In genomic region chr2:148679346-148679745, GRCm38 (mm10) we compare ENCODE assay signal across 8 mouse cellular contexts. TPM values are rescaled to one million over a fixed set of nuclear protein-coding genes. Genes with fewer than 3 reads are reported as not detected.
A peak's percentile ranks its signal among the peaks of the same experiment; 100 is the strongest.
DNase-seq lines count a peak whose midpoint lies in the region; ATAC-seq and TF ChIP-seq lines count a peak whose summit lies in the region.

No protein-coding gene starts in this region.

- H3K9ac ChIP-seq in heart, adult 2 months (ENCODE audit: low read depth, low read length) = peak overlapping the region; percentile 47
- peak overlapping the region; percentile 45 for H3K9ac ChIP-seq in midbrain, embryonic 12.5 days (replicated peaks)
- H3K9ac ChIP-seq in stomach, postnatal 0 days (ENCODE audit: low read length) = no peak overlapping the region

- peaks cover 42% of the 10 kb centered on the region for H3K36me3 ChIP-seq in embryonic facial prominence, embryonic 10.5 days (replicated peaks)
- peaks cover 8% of the 10 kb centered on the region for H3K36me3 ChIP-seq in heart, adult 2 months (ENCODE audit: control insufficient read depth, insufficient read depth, low read length)
- H3K36me3 ChIP-seq in kidney, adult 2 months (ENCODE audit: control insufficient read depth, insufficient read depth, low read length) = no peaks in the 10 kb centered on the region; the same call in 1 of the 2 replicates
- peaks cover 37% of the 10 kb centered on the region for H3K36me3 ChIP-seq in midbrain, embryonic 12.5 days
- H3K36me3 ChIP-seq in stomach, postnatal 0 days (ENCODE audit: control insufficient read depth, insufficient read depth, low read length) = peaks cover 4% of the 10 kb centered on the region; the same call in 1 of the 2 replicates

- ATAC-seq in midbrain, embryonic 12.5 days (ENCODE audit: low FRiP score, low read depth) = peak; percentile 20
- ATAC-seq in stomach, postnatal 0 days (ENCODE audit: low FRiP score, low TSS enrichment) = peak; percentile 74

- H3K4me3 ChIP-seq in embryonic facial prominence, embryonic 10.5 days = peak overlapping the region; percentile 59
- no peak overlapping the region for H3K4me3 ChIP-seq in heart, adult 2 months
- H3K4me3 ChIP-seq in kidney, adult 2 months (ENCODE audit: insufficient read depth, low read depth, low read length) = peak overlapping the region; percentile 43
- peak overlapping the region; percentile 23 for H3K4me3 ChIP-seq in midbrain, embryonic 12.5 days
- peak overlapping the region; percentile 12; the same call in 1 of the 2 replicates for H3K4me3 ChIP-seq in stomach, postnatal 0 days (ENCODE audit: low read depth, low read length)

- WGBS in embryonic facial prominence, embryonic 10.5 days = under 1% methylated on average over 9 of the region's 9 CpGs
- 5% methylated on average over 9 of the region's 9 CpGs for WGBS in heart, adult 2 months
- 11% methylated on average over 9 of the region's 9 CpGs for WGBS in kidney, adult 2 months
- 3% methylated on average over 9 of the region's 9 CpGs for WGBS in midbrain, embryonic 12.5 days
- 5% methylated on average over 9 of the region's 9 CpGs for WGBS in stomach, postnatal 0 days

- H3K27ac ChIP-seq in embryonic facial prominence, embryonic 10.5 days (replicated peaks) = peak overlapping the region; percentile 89
- H3K27ac ChIP-seq in heart, adult 2 months = peak overlapping the region; percentile 44
- peak overlapping the region; percentile 93 for H3K27ac ChIP-seq in kidney, adult 2 months (ENCODE audit: insufficient read depth, low read depth, low read length)
- peak overlapping the region; percentile 89 for H3K27ac ChIP-seq in midbrain, embryonic 12.5 days (replicated peaks)
- H3K27ac ChIP-seq in stomach, postnatal 0 days (replicated peaks) = peak overlapping the region; percentile 96

- DNase-seq in ZHBTc4 (ENCODE audit: low read depth, low spot score) = peak; percentile 92
- DNase-seq in embryonic facial prominence, embryonic 10.5 days (ENCODE audit: low spot score) = peak; percentile 81
- peak; percentile 55 to 72 for DNase-seq in heart, adult 2 months
- peak; percentile 90 for DNase-seq in kidney, adult 2 months
- peak; percentile 29 for DNase-seq in left cerebral cortex, postnatal 4 days
- peak; percentile 88 for DNase-seq in stomach, postnatal 0 days (ENCODE audit: low spot score)
- DNase-seq in spleen, postnatal 4 days (ENCODE audit: low spot score in 2 of 2) = no peak

- TF ChIP-seq CTCF in heart, adult 2 months (IDR thresholded peaks at IDR 0.05) = no peak
- TF ChIP-seq CTCF in kidney, adult 2 months (conservative IDR thresholded peaks at IDR 0.05; ENCODE audit: insufficient read depth, insufficient read length, low read depth, low read length) = no peak
- TF ChIP-seq CTCF in stomach, postnatal 0 days (IDR thresholded peaks at IDR 0.05; ENCODE audit: low read depth) = no peak

- no peaks in the 10 kb centered on the region for H3K27me3 ChIP-seq in embryonic facial prominence, embryonic 10.5 days (replicated peaks; ENCODE audit: low read depth, poor library complexity, severe bottlenecking)
- no peaks in the 10 kb centered on the region for H3K27me3 ChIP-seq in heart, adult 2 months (ENCODE audit: control insufficient read depth, insufficient read depth, low read length)
- H3K27me3 ChIP-seq in kidney, adult 2 months (replicated peaks; ENCODE audit: control insufficient read depth, insufficient read depth, low read length) = no peaks in the 10 kb centered on the region
- H3K27me3 ChIP-seq in midbrain, embryonic 12.5 days = no peaks in the 10 kb centered on the region
- H3K27me3 ChIP-seq in stomach, postnatal 0 days (ENCODE audit: control insufficient read depth, insufficient read depth, low read length) = no peaks in the 10 kb centered on the region

- peak overlapping the region; percentile 79 for H3K4me2 ChIP-seq in midbrain, embryonic 12.5 days (replicated peaks)
- peak overlapping the region; percentile 45 for H3K4me2 ChIP-seq in stomach, postnatal 0 days (replicated peaks; ENCODE audit: low read depth)

- no peaks in the 10 kb centered on the region for H3K79me2 ChIP-seq in heart, adult 2 months (replicated peaks; ENCODE audit: control insufficient read depth, insufficient read depth, low read length)

- intact Hi-C loops in heart, adult 2 months (cut with DNase I) = no loop called here
- intact Hi-C loops in left cerebral cortex, postnatal 4 days (cut with DNase I) = no loop called here

- H3K9me3 ChIP-seq in embryonic facial prominence, embryonic 10.5 days = no peaks in the 10 kb centered on the region
- H3K9me3 ChIP-seq in midbrain, embryonic 12.5 days = no peaks in the 10 kb centered on the region
- H3K9me3 ChIP-seq in stomach, postnatal 0 days (ENCODE audit: control insufficient read depth, low read length) = no peaks in the 10 kb centered on the region

- H3K4me1 ChIP-seq in embryonic facial prominence, embryonic 10.5 days = peaks cover 61% of the 10 kb centered on the region
- peaks cover 7% of the 10 kb centered on the region for H3K4me1 ChIP-seq in heart, adult 2 months (ENCODE audit: control insufficient read depth, insufficient read depth, low read length)
- peaks cover 9% of the 10 kb centered on the region; the same call in 1 of the 2 replicates for H3K4me1 ChIP-seq in kidney, adult 2 months (ENCODE audit: control insufficient read depth, insufficient read depth, low read length)
- H3K4me1 ChIP-seq in midbrain, embryonic 12.5 days = peaks cover 44% of the 10 kb centered on the region
- peaks cover 7% of the 10 kb centered on the region for H3K4me1 ChIP-seq in stomach, postnatal 0 days (replicated peaks; ENCODE audit: control insufficient read depth, insufficient read depth)

- TF ChIP-seq POLR2A in heart, adult 2 months (IDR thresholded peaks at IDR 0.05; ENCODE audit: insufficient read depth, low read depth, low read length) = peak; percentile 71
- TF ChIP-seq POLR2A in kidney, adult 2 months (IDR thresholded peaks at IDR 0.05; ENCODE audit: low read depth, low read length) = peak; percentile 9

- no peak for TF ChIP-seq EP300 in heart, adult 2 months (IDR thresholded peaks at IDR 0.05; ENCODE audit: insufficient read depth, low read depth, low read length)
- no peak for TF ChIP-seq EP300 in stomach, postnatal 0 days (optimal IDR thresholded peaks at IDR 0.05)

RNA-seq across cellular contexts. Expression of gene Gzf1, which starts 1.5 kb away (rescaled TPM):
- polyA plus RNA-seq in embryonic facial prominence, embryonic 10.5 days (2016; fragmentation: Nextera tagmentation; extraction: Ambion mirVana) = 25.6 and 28.1 TPM in 2 replicates
- 10 to 100 TPM; 22.0 to 24.0 TPM for total RNA-seq in heart, adult 2 months (2021)
- 8.0 and 12.5 TPM in 2 replicates for polyA plus RNA-seq in heart, adult 2 months (2012; rRNA removed)
- 10.1 and 12.0 TPM in 2 replicates for polyA plus RNA-seq in kidney, adult 2 months (2012; rRNA removed)
- total RNA-seq in left cerebral cortex, postnatal 4 days (2021) = 10 to 100 TPM; 21.2 to 21.6 TPM
- 22.1 and 23.6 TPM in 2 replicates for polyA plus RNA-seq in midbrain, embryonic 12.5 days (2016; fragmentation: Nextera tagmentation; extraction: Ambion mirVana)
- 8.0 and 9.4 TPM in 2 replicates for polyA plus RNA-seq in stomach, postnatal 0 days (2015; fragmentation: Nextera tagmentation; extraction: Ambion mirVana)

RNA-seq across cellular contexts. Expression of gene Nxt1, which starts 6.9 kb away (rescaled TPM):
- 142 and 154 TPM in 2 replicates for polyA plus RNA-seq in embryonic facial prominence, embryonic 10.5 days (2016; fragmentation: Nextera tagmentation; extraction: Ambion mirVana)
- 1 to 10 TPM; 6.4 to 8.7 TPM for total RNA-seq in heart, adult 2 months (2021)
- 9.0 and 13.1 TPM in 2 replicates for polyA plus RNA-seq in heart, adult 2 months (2012; rRNA removed)
- polyA plus RNA-seq in kidney, adult 2 months (2012; rRNA removed) = 17.7 and 18.8 TPM in 2 replicates
- total RNA-seq in left cerebral cortex, postnatal 4 days (2021) = 10 to 100 TPM; 11.4 to 12.6 TPM
- 87.3 and 97.9 TPM in 2 replicates for polyA plus RNA-seq in midbrain, embryonic 12.5 days (2016; fragmentation: Nextera tagmentation; extraction: Ambion mirVana)
- polyA plus RNA-seq in stomach, postnatal 0 days (2015; fragmentation: Nextera tagmentation; extraction: Ambion mirVana) = 54.4 and 57.1 TPM in 2 replicates

RNA-seq across cellular contexts. Expression of gene Napb, which starts 52.9 kb away (rescaled TPM):
- 5.7 and 6.0 TPM in 2 replicates for polyA plus RNA-seq in embryonic facial prominence, embryonic 10.5 days (2016; fragmentation: Nextera tagmentation; extraction: Ambion mirVana)
- total RNA-seq in heart, adult 2 months (2021) = 1 to 10 TPM; 1.1 to 1.3 TPM
- 0.88 and 1.8 TPM in 2 replicates for polyA plus RNA-seq in heart, adult 2 months (2012; rRNA removed)
- 0.99 and 1.5 TPM in 2 replicates for polyA plus RNA-seq in kidney, adult 2 months (2012; rRNA removed)
- 100 to 1,000 TPM; 122 to 135 TPM for total RNA-seq in left cerebral cortex, postnatal 4 days (2021)
- 22.9 and 26.6 TPM in 2 replicates for polyA plus RNA-seq in midbrain, embryonic 12.5 days (2016; fragmentation: Nextera tagmentation; extraction: Ambion mirVana)
- polyA plus RNA-seq in stomach, postnatal 0 days (2015; fragmentation: Nextera tagmentation; extraction: Ambion mirVana) = 2.2 and 2.4 TPM in 2 replicates

Comparison
In these comparisons a context has a peak if more than half of its experiments do, and no peak if none do; other contexts are left out.
1. DNase-seq: peak in ZHBTc4 (single experiment), embryonic facial prominence, embryonic 10.5 days (single experiment), heart, adult 2 months (2 of 2), kidney, adult 2 months (single experiment), left cerebral cortex, postnatal 4 days (single experiment) and stomach, postnatal 0 days (single experiment); none in spleen, postnatal 4 days (0 of 2).
2. H3K27ac ChIP-seq: peak in every context shown above with its lines; median percentile 96 in stomach, postnatal 0 days; 93 in kidney, adult 2 months; 89 in embryonic facial prominence, embryonic 10.5 days; 89 in midbrain, embryonic 12.5 days; 44 in heart, adult 2 months.